Mouse (Mus musculus): Measurements from ENCODE around the gene Wdr91. TPM values are rescaled to one million over a fixed set of nuclear protein-coding genes. Genes with fewer than 3 reads are reported as not detected.

The Wdr91 gene
- polyA plus RNA-seq, 1 experiment from 2014 or later = 7.2 TPM

- 91% methylated on average over 6 of the region's 6 CpGs for WGBS
- Histone ChIP-seq H3K9ac (ENCODE audit: low read depth, low read length) (peak overlapping the region; percentile 56; the same call in 1 of the 2 replicates), H3K4me3 (ENCODE audit: low read length) (peak overlapping the region; percentile 45), H3K4me2 (ENCODE audit: low read depth, low read length) (peak overlapping the region; percentile 46), H3K4me1 (ENCODE audit: control insufficient read depth, insufficient read depth, low read length) (peaks cover 30% of the 10 kb centered on the region), H3K36me3 (ENCODE audit: control insufficient read depth, insufficient read depth, low read length) (no peaks in the 10 kb centered on the region), H3K27ac (ENCODE audit: low read length) (0 out of 2 replicates have a peak overlapping the region, but pooled peaks have one; percentile 28), H3K27me3 (replicated peaks; ENCODE audit: control insufficient read depth, insufficient read depth, low read length) (no peaks in the 10 kb centered on the region), H3K9me3 (ENCODE audit: control insufficient read depth, low read length) (no peaks in the 10 kb centered on the region; the same call in 1 of the 2 replicates)
- no peak for ATAC-seq
These were observed 48.3 kb downstream of the Wdr91 start for GRCm38 (mm10) chr6:34862381-34862780.

- H3K4me1 ChIP-seq (ENCODE audit: control insufficient read depth, insufficient read depth, low read length) = peaks cover 27% of the 10 kb centered on the region
- no peak overlapping the region for H3K4me2 ChIP-seq (ENCODE audit: low read depth, low read length)
- ATAC-seq = no peak
- H3K4me3 ChIP-seq (ENCODE audit: low read length) = no peak overlapping the region
- H3K27me3 ChIP-seq (replicated peaks; ENCODE audit: control insufficient read depth, insufficient read depth, low read length) = no peaks in the 10 kb centered on the region
- 93% methylated on average over 11 of the region's 11 CpGs for WGBS
- H3K9ac ChIP-seq (ENCODE audit: low read depth, low read length) = no peak overlapping the region
- H3K36me3 ChIP-seq (ENCODE audit: control insufficient read depth, insufficient read depth, low read length) = no peaks in the 10 kb centered on the region
- H3K9me3 ChIP-seq (ENCODE audit: control insufficient read depth, low read length) = no peaks in the 10 kb centered on the region; the same call in 1 of the 2 replicates
- no peak overlapping the region for H3K27ac ChIP-seq (ENCODE audit: low read length)
These were observed 49.1 kb downstream of the Wdr91 start for GRCm38 (mm10) chr6:34861546-34862053.

- no peak overlapping the region for H3K4me2 ChIP-seq (ENCODE audit: low read depth, low read length)
- no peak for ATAC-seq
- no peak overlapping the region for H3K9ac ChIP-seq (ENCODE audit: low read depth, low read length)
- WGBS = 95% methylated on average over 5 of the region's 5 CpGs
- H3K9me3 ChIP-seq (ENCODE audit: control insufficient read depth, low read length) = no peaks in the 10 kb centered on the region
- H3K4me3 ChIP-seq (ENCODE audit: low read length) = no peak overlapping the region
- H3K27me3 ChIP-seq (replicated peaks; ENCODE audit: control insufficient read depth, insufficient read depth, low read length) = no peaks in the 10 kb centered on the region
- H3K27ac ChIP-seq (ENCODE audit: low read length) = no peak overlapping the region
- no peaks in the 10 kb centered on the region for H3K36me3 ChIP-seq (ENCODE audit: control insufficient read depth, insufficient read depth, low read length)
- no peaks in the 10 kb centered on the region for H3K4me1 ChIP-seq (ENCODE audit: control insufficient read depth, insufficient read depth, low read length)
These were observed 78.3 kb downstream of the Wdr91 start for GRCm38 (mm10) chr6:34832352-34832751.

Other genes with a start within 250 kb of the Wdr91 start
- gene Agbl3, start 130.4 kb downstream of the Wdr91 start, polyA plus RNA-seq (2015; fragmentation: Nextera tagmentation; extraction: Ambion mirVana) = 3.0 and 3.4 TPM in 2 replicates
- gene Tmem140, start 47.7 kb downstream of the Wdr91 start, polyA plus RNA-seq (2015; fragmentation: Nextera tagmentation; extraction: Ambion mirVana) = 1.8 TPM in 2 replicates
- gene Cyren, start 32.8 kb downstream of the Wdr91 start, polyA plus RNA-seq (2015; fragmentation: Nextera tagmentation; extraction: Ambion mirVana) = 11.4 and 11.9 TPM in 2 replicates
- not detected in 2 replicates for gene Stra8, start 9.3 kb upstream of the Wdr91 start, polyA plus RNA-seq (2015; fragmentation: Nextera tagmentation; extraction: Ambion mirVana)
- 10.6 and 11.1 TPM in 2 replicates for gene Slc23a4, start 77.5 kb upstream of the Wdr91 start, polyA plus RNA-seq (2015; fragmentation: Nextera tagmentation; extraction: Ambion mirVana)
- gene Cnot4, start 222.8 kb upstream of the Wdr91 start, polyA plus RNA-seq (2015; fragmentation: Nextera tagmentation; extraction: Ambion mirVana) = 21.2 and 23.1 TPM in 2 replicates